Mouse (Mus musculus): ENCODE measurements around the gene Plekhm1. TPM values are rescaled to one million over a fixed set of nuclear protein-coding genes. Genes with fewer than 3 reads are reported as not detected.
A peak's percentile ranks its signal among the peaks of the same experiment; 100 is the strongest.
"Not testable (repeated sequence)": the region's sequence is repeated elsewhere in the genome, so short reads cannot be mapped to it uniquely, and the experiment has no call there.

The Plekhm1 gene
- polyA plus RNA-seq, 1 experiment from 2014 or later: 7.5 TPM

DNA sequence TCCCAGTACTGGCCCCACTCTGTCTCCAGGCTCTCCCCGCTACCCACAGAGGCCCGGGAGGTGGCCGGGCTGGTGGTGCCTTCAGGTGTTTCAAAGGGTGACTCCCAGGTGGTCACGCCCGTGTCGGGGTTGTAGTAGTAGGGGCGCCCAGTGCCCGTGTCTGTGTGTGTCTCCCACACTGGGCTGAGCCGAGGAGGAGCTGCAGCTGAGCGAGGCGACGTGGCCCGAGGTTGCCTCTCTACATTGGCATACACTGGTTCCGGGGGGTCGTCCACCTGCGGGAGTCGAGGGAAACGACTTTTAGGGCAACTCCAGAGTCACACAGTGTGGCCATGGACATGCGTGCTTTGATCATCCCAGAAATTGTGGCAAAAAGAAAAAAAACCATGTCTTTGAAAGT is 72.4 kb downstream of the Plekhm1 start:
- no peak for DNase-seq (ENCODE audit: low spot score)

DNA sequence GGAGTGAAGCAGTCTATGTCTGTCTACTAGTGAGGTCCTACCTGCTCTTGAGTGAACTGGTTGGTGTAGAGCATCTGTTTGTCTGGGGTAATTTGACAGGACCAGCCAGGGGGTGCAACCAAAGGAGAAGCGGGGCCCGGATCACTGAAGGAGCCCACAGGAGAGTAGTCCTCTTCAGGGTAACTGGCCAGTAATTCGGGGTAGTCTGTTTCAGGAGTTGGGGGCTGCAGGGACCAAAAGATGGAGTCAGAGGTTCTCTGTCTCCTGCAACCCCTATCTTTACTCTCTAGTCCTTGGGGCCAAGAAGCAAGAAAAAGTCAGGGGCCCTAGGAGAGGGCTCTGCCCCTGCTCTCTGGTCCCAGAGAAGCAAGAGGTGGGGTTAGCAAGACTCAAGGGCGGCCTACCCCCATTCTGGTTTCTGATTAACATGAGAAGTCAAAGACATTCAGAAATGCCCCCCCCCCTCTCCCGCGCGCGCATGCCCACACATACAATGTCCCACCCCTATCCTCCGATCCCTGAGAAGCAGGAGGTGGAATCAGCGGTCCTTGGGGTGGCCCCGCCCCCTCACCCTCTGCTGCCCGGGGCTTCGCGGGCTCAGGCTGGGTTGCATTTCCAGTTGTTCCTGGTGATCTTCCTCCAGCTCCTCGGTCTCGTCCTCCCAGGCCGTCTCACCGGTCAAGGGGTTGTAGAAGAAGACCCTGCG is 72.9 kb downstream of the Plekhm1 start:
- DNase-seq (ENCODE audit: low spot score): no peak

DNA sequence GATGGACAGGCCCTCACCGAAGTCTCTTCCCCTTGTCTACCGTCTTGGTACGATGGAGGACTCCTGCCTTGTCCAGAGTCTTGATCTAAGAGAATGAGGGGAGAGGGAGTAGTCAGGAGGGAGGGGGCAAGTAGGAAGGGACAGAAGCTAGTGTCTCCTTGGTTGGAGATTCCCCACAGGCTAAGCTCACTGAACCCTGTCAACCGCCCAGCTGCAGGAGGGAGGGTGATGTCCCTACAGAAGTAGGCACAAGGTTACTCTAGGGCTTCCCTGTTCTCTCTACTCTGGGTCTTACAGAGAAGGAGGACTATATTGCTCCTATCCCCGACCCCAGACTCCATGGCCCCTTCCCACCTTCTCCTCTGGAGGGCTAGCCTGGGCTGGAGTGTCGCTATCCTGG is 73.8 kb downstream of the Plekhm1 start:
- no peak for DNase-seq (ENCODE audit: low spot score)

DNA sequence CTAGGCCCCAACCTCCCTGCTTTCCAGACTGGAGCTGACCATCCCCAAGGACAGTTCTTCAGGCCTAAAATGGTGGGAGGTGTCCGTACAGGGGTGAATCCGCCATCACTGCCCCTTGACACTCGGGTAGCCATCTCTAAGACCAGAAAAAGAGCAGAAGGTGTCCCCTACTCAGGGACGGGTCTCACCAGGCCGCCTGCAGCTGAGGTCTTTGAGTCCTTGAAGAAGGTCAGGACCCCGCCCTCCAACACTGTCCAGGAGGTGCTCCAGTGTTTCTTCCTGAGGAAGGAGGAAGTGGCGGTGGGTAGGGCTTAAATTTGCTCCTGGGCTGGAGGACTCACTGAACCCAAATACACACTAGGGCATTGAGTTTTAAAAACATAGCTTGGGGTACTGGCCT is 74.4 kb downstream of the Plekhm1 start:
- DNase-seq (ENCODE audit: low spot score): no peak

DNA sequence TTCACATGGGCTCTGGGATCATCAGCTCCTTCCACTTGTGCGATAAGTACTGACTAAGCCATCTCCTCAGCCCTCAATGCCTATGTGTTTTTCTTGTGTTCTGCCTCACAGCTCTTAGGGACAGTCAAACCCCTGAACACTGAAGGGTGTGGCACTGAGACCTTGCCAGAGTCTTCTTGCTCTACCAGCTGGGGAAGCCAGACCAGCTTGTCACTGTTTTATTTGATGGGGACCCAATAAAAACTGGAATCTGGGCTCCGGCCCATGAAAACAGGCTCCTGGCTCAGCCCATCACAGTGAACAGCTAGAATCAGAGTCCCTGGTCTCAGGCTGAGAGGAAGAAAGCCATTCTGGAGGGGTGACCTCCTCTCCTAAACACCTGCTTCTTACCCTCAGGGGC is 75.3 kb downstream of the Plekhm1 start:
- no peak for DNase-seq (ENCODE audit: low spot score)

DNA sequence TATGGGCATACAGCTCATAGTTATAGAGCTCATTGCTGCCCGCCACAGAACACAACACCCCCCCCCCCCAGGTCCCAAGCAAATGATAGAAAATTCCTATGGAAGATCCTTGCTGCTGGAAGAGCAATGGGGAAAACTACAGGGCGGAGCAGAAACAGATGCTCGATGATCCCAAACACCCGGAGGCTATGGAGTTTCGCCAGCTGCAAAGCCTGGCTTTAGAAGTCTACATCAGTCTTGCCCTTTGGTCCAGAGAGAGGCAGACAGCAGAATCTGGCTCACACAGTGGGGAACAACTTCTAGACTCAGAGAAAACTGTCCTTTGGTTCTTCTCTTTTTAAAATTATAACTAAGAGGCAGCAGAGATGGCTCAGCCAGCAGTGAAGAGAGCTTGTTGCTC is 76.9 kb downstream of the Plekhm1 start:
- no peak for DNase-seq (ENCODE audit: low spot score)

DNA sequence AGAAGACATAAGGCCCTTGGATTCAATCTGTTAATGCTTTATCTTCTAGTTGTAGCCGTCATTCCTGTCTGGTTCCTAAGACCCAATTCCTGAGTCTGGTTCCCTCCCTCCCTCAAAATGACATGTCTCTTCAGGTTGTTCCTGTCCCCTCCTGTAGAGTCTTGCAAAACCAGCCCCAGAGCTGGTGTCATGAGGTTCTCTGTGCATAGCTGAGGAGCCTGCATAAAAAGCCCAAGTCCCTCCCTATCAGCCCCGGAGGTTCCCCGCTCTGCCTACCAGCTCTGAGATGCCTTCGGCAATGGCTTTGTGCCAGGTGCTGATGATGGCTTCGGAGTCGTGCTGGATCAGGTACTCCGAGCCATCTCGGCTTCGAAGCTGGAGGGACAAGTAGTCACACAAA is 77.6 kb downstream of the Plekhm1 start:
- DNase-seq (ENCODE audit: low spot score): no peak

DNA sequence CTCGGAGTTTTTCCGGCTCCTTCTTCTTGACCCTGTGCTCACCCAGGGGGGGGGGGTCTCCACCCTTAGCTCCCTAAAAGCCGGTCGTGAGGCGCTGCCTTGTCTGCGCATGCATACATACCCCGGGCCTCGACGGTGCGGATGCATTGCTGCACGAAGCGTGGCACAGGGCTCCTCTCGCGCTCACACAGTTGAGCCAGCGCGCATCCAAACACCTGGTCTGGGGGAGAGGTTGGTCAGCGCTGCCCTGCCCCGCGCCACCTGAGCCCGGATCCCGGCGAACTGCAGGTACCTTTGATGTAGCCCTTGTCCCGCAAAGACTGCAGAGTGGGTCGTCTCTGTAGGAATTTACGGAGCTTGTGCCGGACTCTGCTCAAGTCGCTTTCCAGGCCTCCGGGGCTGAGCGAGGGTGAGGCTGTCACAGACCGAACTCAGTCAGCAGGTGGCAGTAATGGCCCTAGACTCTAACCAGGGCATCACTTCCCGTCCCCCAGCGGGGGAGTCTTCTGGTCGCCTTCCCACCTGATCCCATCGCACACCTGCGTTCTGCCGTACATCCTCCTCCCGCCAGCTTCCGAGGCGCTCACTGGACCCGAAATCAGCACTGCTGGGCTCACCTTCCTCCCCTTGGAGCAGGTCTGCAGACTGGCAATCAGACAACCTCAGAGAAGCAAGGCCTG is 78.6 kb downstream of the Plekhm1 start:
- DNase-seq (ENCODE audit: low spot score): no peak

DNA sequence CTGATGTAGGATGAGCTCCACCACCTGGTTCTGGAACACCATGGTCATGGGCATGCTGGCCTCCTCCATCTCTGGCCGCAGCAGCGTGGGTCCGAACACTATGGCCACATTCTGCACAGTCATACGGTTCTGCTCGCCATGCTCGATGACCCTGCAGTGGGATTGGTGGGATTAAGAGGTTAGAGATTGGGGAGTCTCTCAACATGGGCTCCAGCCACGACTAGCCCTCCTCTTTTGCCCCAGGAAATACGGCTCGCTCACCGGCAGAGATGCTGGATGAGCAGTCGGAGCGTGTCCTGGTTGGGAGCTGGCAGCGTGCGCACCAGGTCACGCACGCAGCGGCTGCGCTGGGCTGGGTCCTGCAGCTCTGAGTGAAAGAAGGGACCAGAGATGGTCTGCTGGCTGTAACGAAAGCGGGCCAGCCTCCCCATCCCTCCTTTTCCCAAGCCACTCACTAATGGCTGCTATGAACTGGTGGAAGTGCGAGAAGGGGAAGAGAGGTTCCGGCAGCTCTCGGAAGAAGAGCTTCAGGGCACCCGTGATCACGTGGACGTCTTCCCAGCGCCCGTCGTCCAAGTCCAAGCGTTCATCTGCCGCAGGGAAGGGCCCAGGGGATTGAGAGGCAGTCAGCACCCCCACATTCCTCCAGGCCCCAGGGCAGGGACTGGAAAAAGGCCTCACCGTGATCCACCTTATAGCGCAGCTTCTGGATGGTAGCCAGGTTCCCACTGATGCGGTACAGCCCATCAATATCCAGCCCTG is 79.4 kb downstream of the Plekhm1 start:
- no peak for DNase-seq (ENCODE audit: low spot score)

DNA sequence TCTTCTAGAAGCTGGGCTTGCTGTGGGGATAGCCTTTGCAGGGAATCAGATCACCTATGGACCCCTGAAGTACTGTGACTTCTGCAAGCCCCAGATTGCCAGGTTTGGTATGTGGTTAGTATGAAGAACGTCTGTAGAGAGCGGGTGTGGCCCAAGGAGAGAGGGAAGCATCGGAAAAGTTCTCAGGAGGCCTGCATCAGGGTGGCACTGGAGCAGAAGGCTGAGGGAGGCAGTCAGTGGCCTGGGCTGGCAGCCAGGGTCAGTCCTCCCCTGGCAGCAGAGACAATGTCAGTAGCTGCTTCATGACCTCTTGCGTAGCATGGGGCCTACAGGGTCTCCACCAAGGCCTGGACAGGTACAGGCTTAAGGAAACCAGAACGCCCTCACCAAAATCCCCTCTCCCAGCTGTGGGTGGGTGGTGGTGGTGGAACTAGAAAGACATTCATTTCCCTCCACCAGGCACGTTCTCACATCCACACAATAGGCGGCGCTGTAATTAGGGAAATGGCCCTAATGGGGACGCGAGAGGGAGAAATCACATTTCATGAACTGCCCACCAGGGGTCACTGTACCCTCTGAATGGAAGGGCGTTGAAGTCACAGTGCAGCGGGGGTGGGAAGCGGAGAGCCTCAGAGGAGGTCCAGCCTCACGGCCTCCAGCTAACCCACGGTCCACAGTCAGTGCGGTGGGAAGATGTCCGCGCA is 80.1 kb downstream of the Plekhm1 start:
- DNase-seq (ENCODE audit: low spot score): peak; percentile 74

DNA sequence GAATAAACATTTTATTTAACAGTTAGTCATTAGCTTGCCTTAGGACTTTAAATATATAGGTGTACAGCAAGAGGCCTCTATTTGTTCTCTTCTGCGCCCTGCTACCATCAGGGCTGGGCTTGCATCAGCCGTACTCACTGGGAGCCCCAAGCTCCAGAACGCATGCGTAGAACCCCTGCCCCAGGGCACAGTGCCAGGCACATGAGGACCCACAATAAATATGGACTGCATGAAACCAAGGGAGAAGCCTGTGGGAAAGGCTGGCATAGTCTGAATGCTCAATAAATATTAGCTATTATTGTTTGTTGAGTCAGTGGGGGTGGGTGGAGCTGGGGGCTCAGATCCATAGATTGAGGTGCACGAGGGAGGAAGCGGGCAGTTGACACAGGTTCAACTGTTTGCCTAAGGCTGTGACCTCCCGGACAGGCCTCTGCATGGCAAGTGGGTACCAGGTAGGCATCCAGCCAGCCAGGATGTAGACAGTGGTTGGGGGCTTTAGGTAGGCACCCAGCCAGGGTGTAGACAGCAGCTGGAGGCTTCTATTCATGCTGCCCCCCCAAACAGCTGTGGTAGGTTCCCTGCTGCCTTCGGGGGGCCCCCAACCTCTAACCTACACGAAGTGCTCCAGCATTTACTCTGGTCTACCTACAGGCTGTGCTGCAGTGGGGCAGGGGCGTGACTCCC is 80.8 kb downstream of the Plekhm1 start:
- no peak for DNase-seq (ENCODE audit: low spot score)

DNA sequence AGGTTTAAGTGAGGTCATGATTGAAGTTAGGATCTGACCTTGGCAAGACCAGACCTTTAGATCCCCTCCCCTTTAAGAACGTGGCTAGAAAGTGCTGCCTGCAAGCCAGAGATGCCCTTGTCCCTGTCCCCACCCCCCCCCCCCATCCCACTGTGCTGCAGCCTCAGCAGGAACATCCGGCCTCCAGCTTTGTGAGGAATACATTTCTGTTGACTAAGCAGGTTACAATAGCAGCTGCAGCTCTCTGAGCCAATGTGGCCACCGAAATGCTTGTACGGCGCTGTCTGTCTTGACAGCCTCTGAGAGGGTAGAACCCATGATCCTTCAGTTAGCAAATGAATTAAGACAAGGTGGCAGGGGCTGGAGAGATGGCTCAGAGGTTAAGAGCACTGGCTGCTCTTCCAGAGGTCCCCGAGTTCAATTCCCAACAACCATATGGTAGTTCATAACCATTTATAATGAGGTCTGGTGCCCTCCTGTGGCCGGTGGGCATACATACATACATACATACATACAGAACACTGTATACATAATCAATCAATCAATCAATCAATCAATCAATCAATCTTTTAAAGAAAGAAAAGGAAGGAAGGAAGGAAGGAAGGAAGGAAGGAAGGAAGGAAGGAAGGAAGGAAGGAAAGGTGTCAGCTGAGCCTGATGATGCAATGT is 81.7 kb downstream of the Plekhm1 start:
- no peak for DNase-seq (ENCODE audit: low spot score)

DNA sequence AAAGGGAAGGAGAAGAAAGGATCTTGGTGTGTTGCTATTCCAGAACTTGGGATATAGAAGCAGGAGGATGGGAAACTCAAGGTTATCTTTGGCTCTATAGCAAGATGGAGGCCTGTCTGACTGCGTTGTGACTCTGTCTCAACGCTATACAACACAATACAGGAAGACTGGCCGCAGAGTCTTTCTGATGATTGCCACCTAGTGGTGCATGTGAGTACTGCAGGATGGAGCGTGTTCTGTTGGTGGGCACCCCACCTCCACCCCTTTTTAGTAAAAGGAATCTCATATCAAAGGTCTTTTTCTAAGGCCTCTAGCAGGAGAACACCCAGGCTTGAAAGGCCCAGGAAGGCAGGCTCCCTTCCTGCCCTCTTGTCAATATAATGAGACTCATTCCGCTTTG is 85.5 kb downstream of the Plekhm1 start:
- DNase-seq (ENCODE audit: low spot score): peak; percentile 87

DNA sequence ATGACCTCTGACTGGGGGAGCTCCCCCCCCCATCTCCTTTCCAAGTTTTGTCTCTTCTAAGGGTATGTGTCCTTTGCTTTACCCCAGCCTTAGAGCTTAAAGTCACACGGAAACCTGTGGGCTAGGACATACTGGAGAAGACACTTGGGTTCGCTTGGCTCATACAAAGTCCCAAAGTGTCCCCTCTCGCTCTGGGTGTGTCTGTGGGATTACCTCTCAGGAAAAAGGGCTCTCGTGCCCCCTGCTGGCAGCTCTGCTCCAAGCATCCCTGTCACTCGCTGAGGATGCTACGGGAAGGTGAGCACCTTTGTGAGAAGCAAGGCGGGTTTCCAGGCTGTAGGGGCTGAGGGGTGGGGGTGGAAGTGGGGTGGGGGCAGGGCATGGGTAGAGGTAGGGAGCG is 87.3 kb downstream of the Plekhm1 start:
- peak; percentile 74 for DNase-seq (ENCODE audit: low spot score)

DNA sequence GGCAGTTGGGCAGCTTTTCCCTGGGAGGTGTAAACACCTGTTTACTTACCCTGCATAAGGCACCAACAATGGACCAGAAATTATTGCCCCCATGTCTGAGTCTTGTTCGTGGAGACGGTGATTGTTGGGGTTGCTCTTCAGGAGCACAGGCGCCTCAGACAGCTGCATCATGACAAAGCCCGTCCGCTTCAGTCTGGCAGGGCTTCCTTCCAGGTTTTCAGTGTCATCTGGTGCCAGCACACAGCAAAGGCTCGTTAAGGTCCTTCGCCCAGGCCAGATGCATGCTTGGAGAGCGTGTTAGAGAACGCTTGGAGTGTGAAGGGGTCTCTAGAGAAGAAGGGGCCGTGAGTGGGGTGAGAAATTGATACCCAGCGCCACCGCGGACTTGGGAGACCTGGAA is 87.8 kb downstream of the Plekhm1 start:
- DNase-seq (ENCODE audit: low spot score): no peak

DNA sequence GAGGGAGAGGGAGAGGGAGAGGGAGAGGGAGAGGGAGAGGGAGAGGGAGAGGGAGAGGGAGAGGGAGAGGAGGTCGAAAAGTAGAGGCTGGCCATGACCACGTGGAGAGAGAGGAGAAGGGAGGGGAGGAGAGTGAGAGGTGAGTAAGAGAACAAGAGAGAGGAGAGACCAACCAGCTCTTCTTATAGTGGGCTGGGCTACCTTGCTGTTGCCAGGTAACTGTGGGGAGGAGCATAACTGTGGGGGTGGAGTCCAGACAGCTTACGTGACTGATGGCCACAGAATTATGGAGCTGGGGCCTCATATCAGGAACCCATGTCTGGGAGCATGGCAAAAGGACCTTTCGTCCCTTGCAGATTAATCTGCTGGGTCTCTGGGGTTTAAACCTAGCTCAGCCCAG is 89.7 kb downstream of the Plekhm1 start:
- DNase-seq (ENCODE audit: low spot score): not testable (repeated sequence)

DNA sequence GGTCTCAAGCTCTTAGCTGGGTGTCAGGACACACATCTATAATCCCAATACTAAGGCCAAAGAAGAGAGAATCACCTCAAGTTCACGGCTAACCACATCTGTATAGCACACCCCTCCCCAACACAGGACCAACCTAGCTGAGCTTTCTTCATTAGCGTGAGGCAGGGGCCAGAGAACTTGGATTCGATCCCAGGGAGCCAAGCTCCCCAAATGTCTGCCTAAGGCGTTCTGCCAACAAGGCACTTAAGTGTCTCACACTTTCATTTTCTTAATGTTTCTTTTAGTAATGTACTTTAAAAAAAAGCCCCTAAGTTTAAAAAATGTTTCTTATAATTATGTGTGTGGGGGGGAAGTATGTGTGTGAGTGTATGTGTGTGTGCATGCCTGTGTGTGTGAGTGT is 91.8 kb downstream of the Plekhm1 start:
- no peak for DNase-seq (ENCODE audit: low spot score)

DNA sequence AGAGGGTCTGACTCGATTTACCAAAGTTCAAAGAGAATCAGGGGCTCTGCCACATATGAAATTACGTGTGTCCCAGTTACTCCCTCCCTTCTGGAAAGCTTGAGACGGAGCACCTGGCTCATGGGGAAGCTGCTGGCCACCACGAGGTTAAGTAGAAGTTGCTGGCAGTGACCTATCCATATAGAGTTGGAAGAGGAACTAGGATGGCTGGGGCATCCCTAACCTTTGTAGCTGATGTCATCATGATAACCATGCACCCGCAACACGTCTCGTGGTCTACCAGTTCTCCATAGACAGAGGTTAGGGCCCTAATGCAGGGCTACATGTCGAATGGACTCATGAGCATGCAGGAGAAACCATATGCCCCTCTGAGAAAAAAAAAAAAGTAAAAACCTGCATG is 92.3 kb downstream of the Plekhm1 start:
- DNase-seq (ENCODE audit: low spot score): no peak

DNA sequence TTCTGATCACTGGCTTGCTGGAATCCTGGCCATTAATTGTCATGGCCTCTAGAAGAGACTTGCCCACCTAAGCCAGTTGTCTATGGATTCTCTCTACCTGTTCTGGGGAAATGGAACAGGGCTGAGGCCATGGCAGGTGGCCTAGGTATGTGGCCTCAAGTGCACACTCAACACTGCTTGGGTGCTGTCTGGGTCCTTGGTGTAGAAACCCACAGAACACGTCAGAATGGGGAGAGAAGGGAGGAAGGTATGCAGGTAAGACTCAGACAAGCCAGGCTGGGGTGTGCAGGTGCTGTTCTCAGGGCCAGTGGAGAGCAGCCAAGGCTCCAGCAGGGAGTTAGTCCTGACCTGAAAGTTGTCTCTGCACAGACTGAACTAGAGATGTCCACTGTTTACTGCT is 94.4 kb downstream of the Plekhm1 start:
- no peak for DNase-seq (ENCODE audit: low spot score)

DNA sequence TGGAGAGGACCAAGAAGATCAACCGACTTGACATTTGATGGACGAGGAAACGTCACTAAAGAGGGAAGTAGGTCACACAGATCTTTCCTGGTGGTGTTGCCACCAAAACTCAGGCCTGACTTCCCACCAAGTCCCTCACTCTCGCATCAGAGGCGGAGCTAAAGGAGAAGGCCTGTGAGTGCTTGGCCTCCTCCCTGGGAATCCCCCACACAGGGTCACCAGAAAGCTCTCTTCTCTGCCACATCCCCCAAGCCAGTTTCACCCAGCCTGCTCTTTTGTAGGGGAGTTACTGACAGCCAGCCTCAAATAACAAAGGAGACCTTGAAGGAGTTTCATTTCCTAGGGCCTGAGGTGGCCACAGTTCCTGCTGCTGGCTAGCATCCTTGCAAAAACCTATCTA is 97.1 kb downstream of the Plekhm1 start:
- DNase-seq (ENCODE audit: low spot score): no peak

Measured in thymus, postnatal 0 days (tissue).